Mouse (Mus musculus) lung, adult 2 months (tissue): ENCODE measurements around the gene Ebi3.

Experiments used
- CTCF ChIP-seq: fragments of 200-500 bp; IDR thresholded peaks from 2 replicates; pipeline ENCODE4 v1.5.1; 2011; ENCODE audit warnings: mild to moderate bottlenecking, low read length, control low read depth; ENCODE audit not compliant: insufficient read depth
- POLR2A ChIP-seq: fragments of 200-500 bp; IDR thresholded peaks from 2 replicates; pipeline ENCODE4 v1.6.1; 2011; ENCODE audit warnings: low read depth, mild to moderate bottlenecking, control low read depth, low read length, borderline replicate concordance; ENCODE audit errors: extremely low read depth

DNA sequence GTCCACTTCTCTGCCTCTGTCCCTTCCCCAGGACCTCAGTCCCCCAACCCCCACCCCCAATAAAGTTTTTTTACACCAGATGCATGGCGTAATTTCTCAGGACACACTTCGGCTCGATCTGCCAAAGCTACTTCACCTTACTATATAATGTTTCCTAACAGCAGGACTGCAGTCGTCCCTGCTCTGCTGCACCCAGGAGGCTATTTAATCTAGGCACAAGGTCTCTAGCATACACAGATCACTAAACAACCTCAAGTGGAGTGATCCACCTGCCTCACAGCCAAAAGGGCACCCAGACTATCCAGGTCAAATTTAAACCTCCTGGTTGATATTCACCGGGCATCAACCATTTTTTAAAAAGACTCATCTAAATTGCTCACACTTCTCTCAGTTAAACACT lies 6.7 kb upstream of the Ebi3 start:
- TF ChIP-seq CTCF (no peak), POLR2A (no peak)
